Mouse (Mus musculus): ENCODE results near the gene Olfr560. TPM values are rescaled to one million over a fixed set of nuclear protein-coding genes. Genes with fewer than 3 reads are reported as not detected.

The Olfr560 gene
- not detected for total RNA-seq (2021)

DNA sequence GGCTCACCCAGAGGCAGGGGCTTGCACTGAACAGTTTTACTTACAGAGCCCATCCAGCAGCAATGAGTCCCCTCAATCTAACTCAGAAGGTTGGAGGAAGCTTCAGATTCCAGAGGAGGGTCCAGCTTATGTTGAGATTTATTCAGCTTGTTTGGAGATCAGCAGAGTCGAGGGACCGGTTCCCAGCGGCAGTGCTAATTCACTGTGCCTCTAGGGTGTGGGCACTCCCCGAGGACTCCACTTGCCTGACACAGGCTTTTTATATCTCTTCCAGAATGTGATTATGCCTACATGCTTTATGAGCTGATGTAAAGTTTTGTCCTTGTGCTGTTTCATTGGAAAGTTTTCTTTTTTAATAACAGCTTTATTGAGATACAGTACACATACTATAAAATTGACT lies at the start of gene Olfr560, which contains the start of gene Olfr78:
Olfr560 (minus strand) TSS at position 101 of the 400 bp plus-strand sequence.
Olfr78 (minus strand) TSS at position 206 of the 400 bp plus-strand sequence.
- DNase-seq: no peak
- intact Hi-C loops (cut with DNase I): no loop called here

DNA sequence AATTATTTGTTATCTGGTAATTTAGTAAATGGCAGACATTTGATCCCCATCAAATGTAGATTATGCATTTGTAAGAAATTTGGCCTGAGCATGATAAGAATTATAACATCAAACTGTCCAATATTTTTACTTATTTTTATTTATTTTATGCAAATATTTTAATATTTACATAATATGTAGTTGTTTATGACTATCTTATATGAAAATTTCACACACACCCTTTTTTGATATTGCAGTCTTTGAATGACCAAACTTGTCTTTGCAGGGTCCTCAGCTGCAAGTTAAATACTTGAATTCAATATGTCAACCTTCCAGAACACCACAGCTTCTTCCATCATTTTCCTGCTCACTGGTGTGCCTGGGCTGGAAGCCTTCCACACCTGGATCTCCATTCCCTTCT lies 44.0 kb upstream of the Olfr560 start, which contains the start of gene Olfr564:
Olfr564 (plus strand) TSS at position 301 of the 400 bp plus-strand sequence.
- intact Hi-C loops (cut with DNase I): no loop called here
- DNase-seq: no peak

DNA sequence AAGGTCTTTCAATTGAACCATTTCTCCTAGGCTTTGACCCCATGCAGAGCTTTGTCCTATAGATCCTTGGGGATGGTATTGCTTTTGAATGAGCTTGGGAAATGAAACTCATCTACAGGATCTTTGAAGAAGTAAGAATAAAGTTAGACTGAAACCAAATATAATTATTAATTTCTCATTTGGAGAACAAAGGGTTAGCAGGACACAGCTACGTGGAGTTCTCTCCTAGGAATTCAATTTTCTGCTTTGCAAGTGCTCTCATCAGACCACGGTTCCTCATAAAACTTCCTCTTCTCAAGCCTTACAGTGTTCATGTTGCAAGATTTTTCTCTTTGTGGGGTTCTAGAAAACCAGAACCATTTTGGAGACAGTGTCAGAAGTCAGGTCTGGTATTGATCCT lies 11.8 kb upstream of the Olfr560 start, which contains the start of gene Olfr561:
Olfr561 (plus strand) TSS at position 301 of the 400 bp plus-strand sequence.
- DNase-seq: no peak
- intact Hi-C loops (cut with DNase I): no loop called here

DNA sequence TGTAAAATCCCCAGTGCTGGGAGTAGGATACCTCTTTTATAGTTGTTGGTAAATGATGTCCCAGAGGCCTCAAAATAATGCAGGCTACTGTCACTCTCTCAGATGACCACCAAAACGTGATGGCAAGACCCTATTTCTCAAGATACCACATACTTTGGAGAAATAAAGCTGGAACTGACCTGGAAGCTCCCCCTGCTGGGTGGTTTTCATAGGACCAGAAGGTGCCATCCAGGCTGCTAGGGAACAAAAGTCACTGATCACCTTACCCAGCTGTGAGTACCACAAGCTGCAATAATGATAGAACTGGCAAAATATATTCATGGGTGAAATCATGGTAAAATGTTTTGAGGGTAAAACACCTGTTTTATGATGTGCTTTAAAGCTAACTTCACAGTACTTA lies 7.1 kb downstream of the Olfr560 start:
- no peak for DNase-seq
- intact Hi-C loops (cut with DNase I): no loop called here

DNA sequence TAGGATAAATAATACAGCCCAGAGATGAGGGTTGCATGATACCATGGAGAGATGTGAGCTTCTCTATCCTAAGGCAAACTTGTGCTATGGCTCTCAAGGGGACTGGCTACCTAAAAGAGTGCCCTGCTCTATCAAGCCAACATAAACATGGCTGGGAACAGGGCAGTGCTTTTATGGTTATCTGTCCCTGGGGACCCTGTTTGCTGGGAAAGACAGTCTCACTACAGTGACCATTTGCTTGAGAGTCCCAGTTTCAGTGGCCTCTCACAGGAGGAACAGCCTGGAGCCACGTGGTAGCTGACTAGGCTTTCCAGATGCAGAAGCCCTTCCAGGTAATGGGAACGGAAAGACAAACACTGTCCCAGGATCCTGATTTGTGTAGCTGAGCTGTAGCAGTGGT lies 21.5 kb downstream of the Olfr560 start:
- intact Hi-C loops (cut with DNase I): no loop called here

DNA sequence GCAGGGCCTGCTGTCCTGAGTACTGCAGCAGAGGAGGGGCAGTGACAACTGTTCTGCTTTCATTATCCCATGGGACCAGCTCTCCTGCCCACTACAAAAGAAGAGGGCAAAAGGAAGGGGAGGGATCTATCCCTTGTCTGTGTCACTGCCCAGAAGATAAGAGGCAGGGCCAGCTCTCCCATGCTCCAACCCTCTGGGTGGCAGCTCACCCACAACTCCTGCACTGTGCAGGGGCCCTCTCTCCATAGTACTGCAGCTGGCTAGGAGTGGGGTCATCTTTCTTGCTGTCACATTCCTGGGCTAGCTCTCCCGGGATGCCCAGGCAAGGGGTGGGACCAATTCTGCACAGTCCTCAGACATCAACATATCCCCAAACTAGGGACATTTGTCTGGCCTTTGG lies 25.4 kb downstream of the Olfr560 start:
- intact Hi-C loops (cut with DNase I): no loop called here
- no peak for DNase-seq

More for the DNA sequence above, 21.5 kb downstream of the Olfr560 start:
- no peak for DNase-seq

DNA sequence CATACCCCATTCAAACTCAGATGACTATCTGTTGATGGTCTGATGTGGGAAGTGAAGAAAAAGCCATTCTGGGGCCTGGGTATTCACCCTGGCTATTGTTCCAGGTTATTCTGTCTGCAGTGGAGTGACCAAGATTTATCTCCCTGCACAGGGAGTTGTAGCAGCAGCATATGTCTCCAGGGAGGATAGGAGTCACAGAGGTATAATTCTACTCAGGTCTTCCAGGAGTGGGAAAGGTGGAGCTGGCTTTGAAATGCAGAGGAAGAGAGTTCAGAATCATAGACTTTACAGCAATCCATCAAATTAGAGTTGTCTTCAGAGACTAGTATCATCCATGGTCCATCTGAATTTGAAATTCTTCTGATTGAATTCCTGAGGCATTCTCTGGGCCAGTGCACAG lies 31.8 kb downstream of the Olfr560 start, which contains the start of gene Olfr559:
Olfr559 (minus strand) TSS at position 101 of the 400 bp plus-strand sequence.
- intact Hi-C loops (cut with DNase I): no loop called here

DNA sequence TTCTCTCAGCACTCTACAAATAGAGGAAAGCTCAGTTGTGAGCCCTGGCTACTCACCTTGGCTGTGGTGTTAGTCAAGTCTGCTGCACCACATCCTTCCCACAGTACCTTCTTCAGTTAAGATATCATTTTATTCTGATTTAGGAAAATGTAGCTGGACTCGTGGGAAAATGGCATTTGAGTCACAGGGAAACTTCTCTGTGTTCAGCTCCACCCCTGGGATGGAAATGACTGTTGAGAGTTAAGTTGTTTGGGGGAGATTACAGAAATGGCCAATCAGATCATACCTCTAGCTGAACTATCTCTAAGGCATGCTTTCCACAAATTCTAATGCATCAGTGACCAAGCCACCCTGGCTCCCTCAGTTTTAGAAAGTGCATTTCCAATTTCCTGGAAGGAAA lies 40.2 kb downstream of the Olfr560 start, which contains the start of gene Olfr33:
Olfr33 (minus strand) TSS at position 101 of the 400 bp plus-strand sequence.
- DNase-seq: no peak
- intact Hi-C loops (cut with DNase I): no loop called here

More for the DNA sequence above, 31.8 kb downstream of the Olfr560 start, which contains the start of gene Olfr559:
- DNase-seq: no peak

DNA sequence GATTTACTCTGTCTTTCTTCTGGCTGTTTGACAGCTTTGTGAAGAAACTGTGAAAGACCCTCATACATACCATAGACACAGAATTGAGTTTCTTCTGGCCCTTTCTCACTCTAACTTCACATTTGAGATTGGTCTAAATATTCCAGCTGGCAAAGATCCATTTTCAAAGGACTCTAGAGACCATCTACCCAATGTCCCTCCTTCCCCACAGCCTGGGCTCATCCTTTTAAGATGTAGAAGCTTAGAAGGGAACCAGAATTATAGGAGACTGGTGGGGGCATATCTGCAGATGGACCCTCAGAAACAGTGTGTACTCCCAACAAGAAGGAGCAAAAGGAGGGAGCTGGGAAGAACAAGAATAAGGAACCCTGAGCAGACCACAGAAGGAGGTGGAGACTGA lies 57.3 kb downstream of the Olfr560 start, which contains the start of gene Olfr558:
Olfr558 (plus strand) TSS at position 301 of the 400 bp plus-strand sequence.
- no peak for DNase-seq
- intact Hi-C loops (cut with DNase I): no loop called here

Other genes with a start within 250 kb of the Olfr560 start
- not detected for gene Olfr547, start 224.6 kb downstream of the Olfr560 start, total RNA-seq (2021)
- not detected for gene Olfr548-ps1, start 218.5 kb downstream of the Olfr560 start, total RNA-seq (2021)
- gene Olfr549, start 209.5 kb downstream of the Olfr560 start, total RNA-seq (2021): not detected
- gene Trim21, start 193.9 kb downstream of the Olfr560 start, total RNA-seq (2021): 1 to 10 TPM; 1.9 to 2.3 TPM
- gene Olfr550, start 187.9 kb downstream of the Olfr560 start, total RNA-seq (2021): under 1 TPM in 1 of 2 experiments, not detected in 1; 0.08 TPM
- not detected for gene Olfr551, start 167.5 kb downstream of the Olfr560 start, total RNA-seq (2021)
- not detected for gene Olfr552, start 161.6 kb downstream of the Olfr560 start, total RNA-seq (2021)
- gene Olfr553, start 141.1 kb downstream of the Olfr560 start, total RNA-seq (2021): not detected
- not detected for gene Olfr554, start 120.9 kb downstream of the Olfr560 start, total RNA-seq (2021)
- gene Olfr555, start 100.5 kb downstream of the Olfr560 start, total RNA-seq (2021): not detected
- gene Olfr556, start 94.5 kb downstream of the Olfr560 start, total RNA-seq (2021): not detected
- gene Trim68, start 72.0 kb downstream of the Olfr560 start, total RNA-seq (2021): 1 to 10 TPM; 5.9 to 6.1 TPM
- not detected for gene Olfr557, start 63.5 kb downstream of the Olfr560 start, total RNA-seq (2021)
- gene Olfr558, start 57.2 kb downstream of the Olfr560 start, total RNA-seq (2021): under 1 TPM; 0.12 to 0.14 TPM
- gene Olfr33, start 40.3 kb downstream of the Olfr560 start, total RNA-seq (2021): not detected
- gene Olfr559, start 31.9 kb downstream of the Olfr560 start, total RNA-seq (2021): not detected
- under 1 TPM; 0.28 to 0.36 TPM for gene Olfr78, start 105 bp upstream of the Olfr560 start, total RNA-seq (2021)
- not detected for gene Olfr561, start 11.9 kb upstream of the Olfr560 start, total RNA-seq (2021)
- not detected for gene Olfr564, start 44.1 kb upstream of the Olfr560 start, total RNA-seq (2021)
- not detected for gene Olfr566, start 99.4 kb upstream of the Olfr560 start, total RNA-seq (2021)
- not detected for gene Olfr568, start 117.8 kb upstream of the Olfr560 start, total RNA-seq (2021)
- gene Olfr569, start 131.5 kb upstream of the Olfr560 start, total RNA-seq (2021): not detected
- gene Olfr570, start 135.2 kb upstream of the Olfr560 start, total RNA-seq (2021): not detected
- not detected for gene Olfr571, start 158.2 kb upstream of the Olfr560 start, total RNA-seq (2021)
- gene Olfr572, start 165.0 kb upstream of the Olfr560 start, total RNA-seq (2021): not detected
- not detected for gene Olfr573-ps1, start 183.2 kb upstream of the Olfr560 start, total RNA-seq (2021)
- gene Olfr574, start 189.1 kb upstream of the Olfr560 start, total RNA-seq (2021): not detected
- not detected for gene Olfr575, start 199.4 kb upstream of the Olfr560 start, total RNA-seq (2021)
- not detected for gene Olfr576, start 203.3 kb upstream of the Olfr560 start, total RNA-seq (2021)
- gene Olfr577, start 216.6 kb upstream of the Olfr560 start, total RNA-seq (2021): not detected
- gene Olfr578, start 230.0 kb upstream of the Olfr560 start, total RNA-seq (2021): not detected

Measured in left cerebral cortex, postnatal 4 days (tissue).